In genomic region chr4:148038079-148038599, GRCm38 (mm10) we compare ENCODE assay signal across 10 mouse cellular contexts. TPM values are rescaled to one million over a fixed set of nuclear protein-coding genes. Genes with fewer than 3 reads are reported as not detected.
A peak's percentile ranks its signal among the peaks of the same experiment; 100 is the strongest.
DNase-seq lines count a peak whose midpoint lies in the region; ATAC-seq and TF ChIP-seq lines count a peak whose summit lies in the region.
"Had no signal": no experiment of that assay in that cellular context is flagged by ENCODE, and none has a peak within 500 bp of the region (broad histone marks: within the 10 kb centered on the region; RNA-seq: fewer than 3 reads in every experiment).

No protein-coding gene starts in this region.

- no peaks in the 10 kb centered on the region for H3K27me3 ChIP-seq in liver, adult 2 months (ENCODE audit: control insufficient read depth, insufficient read depth, low read length)
- H3K27me3 ChIP-seq in embryonic facial prominence, embryonic 13.5 days, result no peaks in the 10 kb centered on the region
- no peaks in the 10 kb centered on the region for H3K27me3 ChIP-seq in intestine, embryonic 15.5 days (replicated peaks)
- no peaks in the 10 kb centered on the region for H3K27me3 ChIP-seq in neural tube, embryonic 13.5 days

- TF ChIP-seq CTCF in liver, adult 2 months (IDR thresholded peaks at IDR 0.05; ENCODE audit: low read depth, low read length), result no peak

- H3K4me2 ChIP-seq in embryonic facial prominence, embryonic 13.5 days, result peak overlapping the region; percentile 73
- peak overlapping the region; percentile 67 for H3K4me2 ChIP-seq in intestine, embryonic 15.5 days (replicated peaks)
- peak overlapping the region; percentile 67 for H3K4me2 ChIP-seq in neural tube, embryonic 13.5 days

- H3K9me3 ChIP-seq in embryonic facial prominence, embryonic 13.5 days, result no peaks in the 10 kb centered on the region
- no peaks in the 10 kb centered on the region for H3K9me3 ChIP-seq in intestine, embryonic 15.5 days
- H3K9me3 ChIP-seq in neural tube, embryonic 13.5 days, result no peaks in the 10 kb centered on the region

- WGBS in liver, adult 2 months, result 5% methylated on average over 26 of the region's 26 CpGs
- WGBS in embryonic facial prominence, embryonic 13.5 days, result 8% methylated on average over 26 of the region's 26 CpGs
- 6% methylated on average over 26 of the region's 26 CpGs for WGBS in intestine, embryonic 15.5 days
- 6% methylated on average over 26 of the region's 26 CpGs for WGBS in neural tube, embryonic 13.5 days

- no peak for DNase-seq in liver, adult 2 months (ENCODE audit: extremely low read depth, low read depth, low spot score)
- no peak for DNase-seq in liver
- DNase-seq in urinary bladder, adult 2 months (ENCODE audit: low spot score), result no peak
- no peak for DNase-seq in adipocyte (ENCODE audit: low spot score)
- no peak for DNase-seq in gastrocnemius, postnatal 36 days

- peak overlapping the region; percentile 94 for H3K4me3 ChIP-seq in liver, adult 2 months (ENCODE audit: insufficient read depth, low read depth, low read length)
- peak overlapping the region; percentile 83 for H3K4me3 ChIP-seq in embryonic facial prominence, embryonic 13.5 days
- peak overlapping the region; percentile 71 for H3K4me3 ChIP-seq in intestine, embryonic 15.5 days (replicated peaks)
- peak overlapping the region; percentile 74 for H3K4me3 ChIP-seq in neural tube, embryonic 13.5 days

- ATAC-seq in embryonic facial prominence, embryonic 13.5 days (ENCODE audit: insufficient number of reproducible peaks, insufficient read depth, low FRiP score, low TSS enrichment, low read depth), result no peak
- ATAC-seq in intestine, embryonic 15.5 days, result no peak; the same call in 1 of the 2 replicates
- ATAC-seq in neural tube, embryonic 13.5 days (ENCODE audit: low read depth), result no peak

- peaks cover 19% of the 10 kb centered on the region for H3K4me1 ChIP-seq in liver, adult 2 months (ENCODE audit: control insufficient read depth, insufficient read depth, low read length)
- H3K4me1 ChIP-seq in embryonic facial prominence, embryonic 13.5 days, result peaks cover 49% of the 10 kb centered on the region
- peaks cover 33% of the 10 kb centered on the region for H3K4me1 ChIP-seq in intestine, embryonic 15.5 days (replicated peaks)
- H3K4me1 ChIP-seq in neural tube, embryonic 13.5 days (replicated peaks), result peaks cover 58% of the 10 kb centered on the region

- H3K79me2 ChIP-seq in liver, adult 2 months (ENCODE audit: control insufficient read depth, insufficient read depth, low read length), result no peaks in the 10 kb centered on the region; the same call in 1 of the 2 replicates

- H3K27ac ChIP-seq in liver, adult 2 months (replicated peaks; ENCODE audit: insufficient read depth, low read depth, low read length), result peak overlapping the region; percentile 88
- H3K27ac ChIP-seq in embryonic facial prominence, embryonic 13.5 days, result peak overlapping the region; percentile 81
- peak overlapping the region; percentile 69 for H3K27ac ChIP-seq in intestine, embryonic 15.5 days
- peak overlapping the region; percentile 89 for H3K27ac ChIP-seq in neural tube, embryonic 13.5 days (replicated peaks)

- no peak for TF ChIP-seq POLR2A in liver, adult 2 months (IDR thresholded peaks at IDR 0.05; ENCODE audit: extremely low read depth, insufficient read depth, low read length)

- peak overlapping the region; percentile 86 for H3K9ac ChIP-seq in liver, adult 2 months (ENCODE audit: low read depth, low read length)
- peak overlapping the region; percentile 83 for H3K9ac ChIP-seq in embryonic facial prominence, embryonic 13.5 days
- H3K9ac ChIP-seq in intestine, embryonic 15.5 days, result peak overlapping the region; percentile 64
- H3K9ac ChIP-seq in neural tube, embryonic 13.5 days, result peak overlapping the region; percentile 86

- intact Hi-C loops in gastrocnemius, postnatal 36 days (cut with DNase I), result no loop called here

- peaks cover 4% of the 10 kb centered on the region; the same call in 1 of the 2 replicates for H3K36me3 ChIP-seq in liver, adult 2 months (ENCODE audit: control insufficient read depth, insufficient read depth, low read length)
- peaks cover 30% of the 10 kb centered on the region for H3K36me3 ChIP-seq in embryonic facial prominence, embryonic 13.5 days
- H3K36me3 ChIP-seq in intestine, embryonic 15.5 days, result no peaks in the 10 kb centered on the region
- H3K36me3 ChIP-seq in neural tube, embryonic 13.5 days, result peaks cover 29% of the 10 kb centered on the region

RNA-seq across cellular contexts. Expression of gene Clcn6, which starts 0.5 kb away (rescaled TPM):
- total RNA-seq in liver, adult 2 months (2014; rRNA removed), result 1.8 and 2.8 TPM in 2 replicates
- 2.0 and 5.3 TPM in 2 replicates for polyA plus RNA-seq in liver, adult 2 months (2012; rRNA removed)
- 8.7 and 8.8 TPM in 2 replicates for polyA plus RNA-seq in embryonic facial prominence, embryonic 13.5 days (2015; fragmentation: Nextera tagmentation; extraction: Ambion mirVana)
- 4.7 and 4.9 TPM in 2 replicates for polyA plus RNA-seq in intestine, embryonic 15.5 days (2015; fragmentation: Nextera tagmentation; extraction: Ambion mirVana)
- polyA plus RNA-seq in neural tube, embryonic 13.5 days (2015; fragmentation: Nextera tagmentation; extraction: Ambion mirVana), result 31.7 and 32.4 TPM in 2 replicates
- 8.5 and 9.6 TPM in 2 replicates for polyA plus RNA-seq in urinary bladder, adult 2 months (2012; rRNA removed)
- total RNA-seq in gastrocnemius, postnatal 36 days (2021), result 1 to 10 TPM; 3.9 to 4.6 TPM

RNA-seq across cellular contexts. Expression of gene Mthfr, which starts 0.7 kb away (rescaled TPM):
- 4.1 and 6.2 TPM in 2 replicates for total RNA-seq in liver, adult 2 months (2014; rRNA removed)
- 11.8 and 12.9 TPM in 2 replicates for polyA plus RNA-seq in liver, adult 2 months (2012; rRNA removed)
- polyA plus RNA-seq in embryonic facial prominence, embryonic 13.5 days (2015; fragmentation: Nextera tagmentation; extraction: Ambion mirVana), result 20.8 and 22.4 TPM in 2 replicates
- polyA plus RNA-seq in intestine, embryonic 15.5 days (2015; fragmentation: Nextera tagmentation; extraction: Ambion mirVana), result 18.4 TPM in 2 replicates
- polyA plus RNA-seq in neural tube, embryonic 13.5 days (2015; fragmentation: Nextera tagmentation; extraction: Ambion mirVana), result 19.9 and 20.9 TPM in 2 replicates
- 24.7 and 29.1 TPM in 2 replicates for polyA plus RNA-seq in urinary bladder, adult 2 months (2012; rRNA removed)
- 1 to 10 TPM; 5.6 to 9.6 TPM for total RNA-seq in gastrocnemius, postnatal 36 days (2021)

RNA-seq across cellular contexts. Expression of gene Nppa, which starts 37.6 kb away (rescaled TPM):
- total RNA-seq in liver, adult 2 months (2014; rRNA removed), result not detected in 2 replicates
- not detected in 2 replicates for polyA plus RNA-seq in liver, adult 2 months (2012; rRNA removed)
- polyA plus RNA-seq in embryonic facial prominence, embryonic 13.5 days (2015; fragmentation: Nextera tagmentation; extraction: Ambion mirVana), result 0.25 and 10.7 TPM in 2 replicates
- polyA plus RNA-seq in intestine, embryonic 15.5 days (2015; fragmentation: Nextera tagmentation; extraction: Ambion mirVana), result 0.21 TPM in 1 of 2 replicates, not detected in the other
- polyA plus RNA-seq in neural tube, embryonic 13.5 days (2015; fragmentation: Nextera tagmentation; extraction: Ambion mirVana), result 0.36 and 6.1 TPM in 2 replicates
- polyA plus RNA-seq in urinary bladder, adult 2 months (2012; rRNA removed), result 0.19 and 0.41 TPM in 2 replicates
- not detected for total RNA-seq in gastrocnemius, postnatal 36 days (2021)
- total RNA-seq: adrenal gland, postnatal 36 days had no signal

RNA-seq across cellular contexts. Expression of gene Agtrap, which starts 49.7 kb away (rescaled TPM):
- total RNA-seq in liver, adult 2 months (2014; rRNA removed), result 2.1 and 2.4 TPM in 2 replicates
- polyA plus RNA-seq in liver, adult 2 months (2012; rRNA removed), result 3.7 TPM in 2 replicates
- polyA plus RNA-seq in embryonic facial prominence, embryonic 13.5 days (2015; fragmentation: Nextera tagmentation; extraction: Ambion mirVana), result 9.7 and 10.1 TPM in 2 replicates
- polyA plus RNA-seq in intestine, embryonic 15.5 days (2015; fragmentation: Nextera tagmentation; extraction: Ambion mirVana), result 15.1 and 16.7 TPM in 2 replicates
- 6.5 and 7.3 TPM in 2 replicates for polyA plus RNA-seq in neural tube, embryonic 13.5 days (2015; fragmentation: Nextera tagmentation; extraction: Ambion mirVana)
- polyA plus RNA-seq in urinary bladder, adult 2 months (2012; rRNA removed), result 20.4 and 25.4 TPM in 2 replicates
- 10 to 100 TPM in 1 of 2 experiments, 1 to 10 TPM in 1; 9.8 to 11.4 TPM for total RNA-seq in gastrocnemius, postnatal 36 days (2021)

RNA-seq across cellular contexts. Expression of gene Nppb, which starts 52.6 kb away (rescaled TPM):
- total RNA-seq in liver, adult 2 months (2014; rRNA removed), result not detected in 2 replicates
- polyA plus RNA-seq in liver, adult 2 months (2012; rRNA removed), result not detected in 2 replicates
- polyA plus RNA-seq in embryonic facial prominence, embryonic 13.5 days (2015; fragmentation: Nextera tagmentation; extraction: Ambion mirVana), result 0.28 and 0.95 TPM in 2 replicates
- not detected in 2 replicates for polyA plus RNA-seq in intestine, embryonic 15.5 days (2015; fragmentation: Nextera tagmentation; extraction: Ambion mirVana)
- 0.43 TPM in 1 of 2 replicates, not detected in the other for polyA plus RNA-seq in neural tube, embryonic 13.5 days (2015; fragmentation: Nextera tagmentation; extraction: Ambion mirVana)
- 0.09 TPM in 1 of 2 replicates, not detected in the other for polyA plus RNA-seq in urinary bladder, adult 2 months (2012; rRNA removed)
- not detected for total RNA-seq in gastrocnemius, postnatal 36 days (2021)
- total RNA-seq: layer of hippocampus, postnatal 14 days had no signal
